Mouse (Mus musculus) bone marrow macrophage, adult 2 months (primary cell): ENCODE results near the gene Gdap1l1.

Experiments used
- CTCF ChIP-seq: IDR thresholded peaks from 2 replicates; pipeline ENCODE4 v1.5.1; 2012; ENCODE audit warnings: low read depth, mild to moderate bottlenecking, low read length, moderate library complexity
- POLR2A ChIP-seq: IDR thresholded peaks from 2 replicates; pipeline ENCODE4 v1.6.1; 2012; ENCODE audit warnings: mild to moderate bottlenecking, low read depth, low read length, borderline replicate concordance

DNA sequence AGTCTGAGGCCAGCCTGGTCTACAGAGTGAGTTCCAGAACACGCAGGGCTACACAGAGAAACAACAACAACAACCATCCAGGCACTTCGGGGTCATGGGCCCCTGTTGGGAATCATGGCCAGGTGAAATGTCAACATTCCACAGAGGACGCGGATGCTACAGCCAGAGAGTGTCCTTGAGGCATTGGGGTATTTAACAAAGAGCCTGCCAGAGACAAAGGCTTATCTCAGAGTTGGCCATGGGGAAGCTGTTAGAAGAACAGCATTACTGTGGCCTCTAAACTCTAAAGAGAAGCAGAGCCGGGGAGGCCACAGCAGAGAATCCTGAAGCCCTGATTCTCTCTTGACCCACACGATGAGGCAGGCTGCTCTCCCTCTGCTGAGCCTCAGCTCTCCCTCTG, 30.6 kb downstream of the Gdap1l1 start:
- TF ChIP-seq CTCF, result no peak
- no peak for TF ChIP-seq POLR2A
